In genomic region chr16:34000715-34001114, GRCm38 (mm10) we compare ENCODE assay signal across 11 mouse cellular contexts. TPM values are rescaled to one million over a fixed set of nuclear protein-coding genes. Genes with fewer than 3 reads are reported as not detected.
A peak's percentile ranks its signal among the peaks of the same experiment; 100 is the strongest.
DNase-seq lines count a peak whose midpoint lies in the region; ATAC-seq and TF ChIP-seq lines count a peak whose summit lies in the region.
"Had no signal": no experiment of that assay in that cellular context is flagged by ENCODE, and none has a peak within 500 bp of the region (broad histone marks: within the 10 kb centered on the region; RNA-seq: fewer than 3 reads in every experiment).

No protein-coding gene starts in this region.

- WGBS in lung, postnatal 0 days = 44% methylated on average over 8 of the region's 8 CpGs

- intact Hi-C loops in left cerebral cortex, postnatal 36 days (cut with DNase I) = no loop called here

- peak; percentile 31 to 32 for DNase-seq in urinary bladder, postnatal 36 days (ENCODE audit: low spot score in 2 of 2)
- no peak for DNase-seq in urinary bladder, adult 2 months (ENCODE audit: low spot score)
- peak; percentile 20 for DNase-seq in gastrocnemius, postnatal 10 days
- peak; percentile 74 for DNase-seq in lung, postnatal 0 days (ENCODE audit: low spot score)
- no peak for DNase-seq in embryo, embryonic 10 days (ENCODE audit: low spot score)
- no peak for DNase-seq in ovary, postnatal 36 days (ENCODE audit: low spot score)
- DNase-seq in left cerebral cortex, postnatal 36 days (ENCODE audit: low spot score in 2 of 2) = no peak
- DNase-seq: kidney, adult 11 months; right cerebral cortex, postnatal 4 days had no signal

- H3K9ac ChIP-seq in lung, postnatal 0 days (replicated peaks; ENCODE audit: low read depth) = no peak overlapping the region
- H3K9ac ChIP-seq: forebrain, embryonic 12.5 days; liver, embryonic 14.5 days had no signal

- H3K4me3 ChIP-seq in lung, postnatal 0 days (ENCODE audit: low read depth, low read length) = no peak overlapping the region
- H3K4me3 ChIP-seq: forebrain, embryonic 12.5 days had no signal

- no peak for TF ChIP-seq CTCF in lung, postnatal 0 days (IDR thresholded peaks at IDR 0.05)

- H3K4me2 ChIP-seq in lung, postnatal 0 days (replicated peaks; ENCODE audit: low read depth, low read length) = no peak overlapping the region
- H3K4me2 ChIP-seq: forebrain, embryonic 12.5 days had no signal

- no peaks in the 10 kb centered on the region for H3K9me3 ChIP-seq in lung, postnatal 0 days (ENCODE audit: low read length)
- H3K9me3 ChIP-seq: forebrain, embryonic 12.5 days had no signal

- peak; percentile 24; the same call in 1 of the 2 replicates for ATAC-seq in lung, postnatal 0 days

- H3K36me3 ChIP-seq in lung, postnatal 0 days (ENCODE audit: insufficient read depth, low read length) = no peaks in the 10 kb centered on the region
- H3K36me3 ChIP-seq: forebrain, embryonic 12.5 days had no signal

- peaks cover 12% of the 10 kb centered on the region; the same call in 1 of the 2 replicates for H3K4me1 ChIP-seq in lung, postnatal 0 days (ENCODE audit: insufficient read depth, low read depth, low read length)

- no peak overlapping the region for H3K27ac ChIP-seq in lung, postnatal 0 days (ENCODE audit: low read length)
- H3K27ac ChIP-seq: forebrain, embryonic 12.5 days; liver, embryonic 14.5 days had no signal

- TF ChIP-seq EP300 in lung, postnatal 0 days (IDR thresholded peaks at IDR 0.05) = peak; percentile 55; the same call in 1 of the 2 replicates

- no peaks in the 10 kb centered on the region for H3K27me3 ChIP-seq in lung, postnatal 0 days (replicated peaks; ENCODE audit: insufficient read depth, low read length)
- H3K27me3 ChIP-seq: forebrain, embryonic 12.5 days had no signal

RNA-seq across cellular contexts. Expression of gene Umps, which starts 33.9 kb away (rescaled TPM):
- 10.7 and 10.9 TPM in 2 replicates for polyA plus RNA-seq in urinary bladder, adult 2 months (2012; rRNA removed)
- 1 to 10 TPM; 7.4 to 9.1 TPM for total RNA-seq in gastrocnemius, postnatal 10 days (2021)
- polyA plus RNA-seq in lung, postnatal 0 days (2015; fragmentation: Nextera tagmentation; extraction: Ambion mirVana) = 10.3 and 11.1 TPM in 2 replicates
- 10 to 100 TPM; 12.2 to 15.1 TPM for total RNA-seq in left cerebral cortex, postnatal 36 days (2021)

Comparison
In these comparisons a context has a peak if more than half of its experiments do, and no peak if none do; other contexts are left out.
1. DNase-seq: peak in urinary bladder, postnatal 36 days (2 of 2), gastrocnemius, postnatal 10 days (single experiment) and lung, postnatal 0 days (single experiment); none in urinary bladder, adult 2 months (single experiment), embryo, embryonic 10 days (single experiment), ovary, postnatal 36 days (single experiment) and left cerebral cortex, postnatal 36 days (0 of 2).